Mouse (Mus musculus) right cerebral cortex, postnatal 25 days (tissue): Measurements from ENCODE around the gene Psrc1.

ENCODE experiments used
- DNase-seq: peaks from one replicate; pipeline ENCODE4 v3.0.0; 2022

The Psrc1 gene

GRCm38 (mm10) chr3:108424944-108425623, 41.4 kb downstream of the Psrc1 start:
- DNase-seq: no peak

GRCm38 (mm10) chr3:108425624-108426018, 42.0 kb downstream of the Psrc1 start:
- DNase-seq: no peak

- DNase-seq: no peak
Observed at GRCm38 (mm10) chr3:108432542-108433187, 49.0 kb downstream of the Psrc1 start.

GRCm38 (mm10) chr3:108433188-108433880, 49.7 kb downstream of the Psrc1 start:
- no peak for DNase-seq

GRCm38 (mm10) chr3:108433881-108434495, 50.3 kb downstream of the Psrc1 start:
- no peak for DNase-seq

GRCm38 (mm10) chr3:108435701-108436379, 52.2 kb downstream of the Psrc1 start:
- no peak for DNase-seq

GRCm38 (mm10) chr3:108436380-108436714, 52.7 kb downstream of the Psrc1 start:
- no peak for DNase-seq
